Mouse (Mus musculus) kidney, adult 2 months (tissue): ENCODE measurements at regions not wholly inside any gene's neighbourhood (a gene's known extent, or its start where the extent isn't known, plus 50 kb on each side); places are given as distances from the start of the nearest gene placed in this dataset.

Experiments used
- DNase-seq: peaks from one replicate; pipeline ENCODE4 v3.0.0; 2021
- H3K27ac ChIP-seq: fragments of 200-500 bp; 2 replicates; pipeline ENCODE4 v1.5.1; 2012; ENCODE audit warnings: low read depth, low read length, control low read depth, inconsistent platforms; ENCODE audit not compliant: insufficient read depth
- H3K27me3 ChIP-seq: fragments of 200-500 bp; replicated peaks from 2 replicates; pipeline ENCODE4 v1.6.1; 2012; ENCODE audit warnings: mild to moderate bottlenecking, moderate library complexity, low read length, inconsistent platforms; ENCODE audit not compliant: control insufficient read depth, insufficient read depth
- H3K36me3 ChIP-seq: fragments of 200-500 bp; 2 replicates; pipeline ENCODE4 v1.6.1; 2012; ENCODE audit warnings: mild to moderate bottlenecking, moderate library complexity, low read length, inconsistent platforms; ENCODE audit not compliant: control insufficient read depth, insufficient read depth
- H3K4me1 ChIP-seq: fragments of 200-500 bp; 2 replicates; pipeline ENCODE4 v1.6.1; 2011; ENCODE audit warnings: low read length; ENCODE audit not compliant: control insufficient read depth, insufficient read depth
- H3K4me3 ChIP-seq: fragments of 200-500 bp; 2 replicates; pipeline ENCODE4 v1.5.1; 2011; ENCODE audit warnings: mild to moderate bottlenecking, low read depth, low read length, control low read depth; ENCODE audit not compliant: insufficient read depth
- CTCF ChIP-seq: fragments of 200-500 bp; conservative IDR thresholded peaks from 2 replicates; pipeline ENCODE4 v1.5.1; 2011; ENCODE audit warnings: low read depth, mild to moderate bottlenecking, control low read depth, low read length, moderate library complexity, mixed read lengths; ENCODE audit not compliant: insufficient read depth, insufficient read length
- POLR2A ChIP-seq: fragments of 200-500 bp; IDR thresholded peaks from one replicate; pipeline ENCODE4 v1.6.1; 2011; ENCODE audit warnings: low read depth, low read length, control low read depth
- WGBS: fragments of 180-500 bp; shearing (Covaris S2); methylation state at CpG from one replicate; pipeline ENCODE4 v1.1.7; 2018; 5-methylcytosine and 5-hydroxymethylcytosine counted together

DNA sequence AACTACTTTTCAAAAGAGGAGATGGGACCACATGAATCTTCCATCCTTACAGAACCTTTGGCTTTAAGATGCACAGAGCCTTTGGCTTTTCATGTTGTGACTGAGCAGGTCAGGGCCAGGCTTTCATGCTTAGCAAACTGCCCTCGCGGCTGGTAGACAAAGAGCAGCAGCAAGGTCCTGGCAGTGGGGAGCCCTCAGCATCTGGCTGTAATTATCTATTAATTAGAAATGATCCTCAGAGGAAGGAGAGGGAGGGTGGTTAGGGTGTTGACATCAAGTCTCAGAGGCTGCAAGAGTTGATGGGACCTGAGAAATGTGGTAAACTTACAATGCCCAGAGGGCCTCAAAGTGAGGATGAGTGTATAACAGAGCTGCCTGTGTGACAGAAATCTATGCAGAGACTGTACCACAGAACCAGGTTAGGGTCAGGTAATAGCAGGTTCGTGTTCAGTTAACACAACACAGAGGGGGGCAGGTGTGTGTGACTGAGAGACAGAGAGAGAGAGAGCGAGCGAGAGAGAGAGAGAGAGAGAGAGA lies 817.0 kb upstream of the Intu start:
- H3K27ac ChIP-seq: no peak overlapping the region
- no peaks in the 10 kb centered on the region for H3K4me1 ChIP-seq
- H3K4me3 ChIP-seq: no peak overlapping the region
- no peaks in the 10 kb centered on the region for H3K27me3 ChIP-seq
- no peak for DNase-seq
- 74% methylated on average over 5 of the region's 5 CpGs for WGBS
- no peak for TF ChIP-seq POLR2A
- TF ChIP-seq CTCF: no peak
- H3K36me3 ChIP-seq: no peaks in the 10 kb centered on the region

DNA sequence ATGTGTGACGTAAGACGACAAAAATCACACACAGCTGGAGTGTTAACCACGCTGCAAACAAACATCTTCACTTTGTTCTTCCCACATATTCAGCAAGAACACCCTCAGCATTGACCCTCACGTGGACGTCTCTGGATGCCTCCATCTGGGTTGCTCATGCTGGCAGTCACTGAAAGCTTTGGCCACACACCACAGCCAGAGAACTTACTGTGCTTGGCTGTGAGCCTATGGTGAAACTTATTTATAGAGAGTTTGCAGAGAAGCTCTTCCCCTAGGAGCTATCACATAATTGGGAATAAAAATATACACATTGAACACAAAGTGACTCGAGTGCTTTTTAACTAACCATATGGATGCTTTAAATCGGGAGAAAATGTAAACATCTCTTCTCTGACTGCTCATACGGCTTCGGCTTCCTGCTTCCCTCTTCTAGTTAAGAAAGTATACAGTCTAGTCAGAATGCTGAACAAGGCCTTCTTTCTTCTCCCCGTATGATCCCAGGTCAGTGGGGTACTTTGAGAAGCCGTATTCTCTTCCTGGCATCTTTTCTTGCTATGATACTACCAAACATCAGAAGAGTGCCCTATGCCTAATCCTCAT lies 812.0 kb upstream of the Intu start:
- H3K27me3 ChIP-seq: no peaks in the 10 kb centered on the region
- no peak overlapping the region for H3K4me3 ChIP-seq
- WGBS: 86% methylated on average over 11 of the region's 11 CpGs
- TF ChIP-seq CTCF (no peak), POLR2A (no peak)
- H3K27ac ChIP-seq: no peak overlapping the region
- H3K36me3 ChIP-seq: no peaks in the 10 kb centered on the region
- DNase-seq: no peak
- no peaks in the 10 kb centered on the region for H3K4me1 ChIP-seq

DNA sequence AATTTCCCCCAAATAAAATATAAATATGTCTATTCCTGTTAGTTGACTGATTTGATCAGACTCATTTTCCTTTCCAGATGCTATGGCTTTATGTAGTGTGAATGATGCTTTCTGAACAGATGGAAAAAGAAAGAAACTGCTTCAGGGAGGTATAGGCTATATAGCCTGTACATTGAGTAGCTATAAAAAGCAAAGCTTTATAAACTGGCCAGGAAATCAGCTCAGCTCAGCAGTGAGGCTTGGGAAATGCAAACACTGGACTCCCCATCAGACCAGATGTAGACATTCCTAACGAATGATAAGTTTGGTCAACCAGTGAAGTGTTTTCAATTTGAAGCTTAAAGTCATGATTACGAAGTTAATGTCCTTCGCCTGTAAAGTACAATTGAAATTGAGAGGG lies 805.3 kb upstream of the Intu start:
- TF ChIP-seq POLR2A: no peak
- TF ChIP-seq CTCF: no peak
- WGBS: 79% methylated on average over 3 of the region's 3 CpGs

DNA sequence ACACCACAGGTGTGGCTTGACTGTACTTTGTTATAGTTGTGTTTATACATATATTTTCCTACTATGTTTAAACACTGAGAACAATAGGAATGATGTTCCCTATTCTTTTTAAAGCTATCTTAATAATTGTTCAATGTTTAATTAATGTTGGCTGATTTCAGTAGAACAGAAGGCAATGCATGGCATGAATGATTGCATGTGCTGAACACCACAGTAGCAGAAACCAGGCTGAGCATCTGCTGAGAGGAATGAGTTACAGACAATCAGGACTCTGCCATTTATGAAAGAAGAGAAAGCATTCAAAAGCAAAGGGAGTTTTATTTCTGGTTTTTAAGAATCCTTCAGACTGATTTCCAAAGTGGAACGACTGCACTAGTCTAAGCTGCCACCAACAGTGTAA lies 794.4 kb upstream of the Intu start:
- 36% methylated on average over 1 of the region's 1 CpGs for WGBS

More for the DNA sequence above, 805.3 kb upstream of the Intu start:
- H3K27me3 ChIP-seq: no peaks in the 10 kb centered on the region
- no peaks in the 10 kb centered on the region for H3K36me3 ChIP-seq
- no peaks in the 10 kb centered on the region for H3K4me1 ChIP-seq
- DNase-seq: no peak
- H3K4me3 ChIP-seq: no peak overlapping the region
- H3K27ac ChIP-seq: no peak overlapping the region

DNA sequence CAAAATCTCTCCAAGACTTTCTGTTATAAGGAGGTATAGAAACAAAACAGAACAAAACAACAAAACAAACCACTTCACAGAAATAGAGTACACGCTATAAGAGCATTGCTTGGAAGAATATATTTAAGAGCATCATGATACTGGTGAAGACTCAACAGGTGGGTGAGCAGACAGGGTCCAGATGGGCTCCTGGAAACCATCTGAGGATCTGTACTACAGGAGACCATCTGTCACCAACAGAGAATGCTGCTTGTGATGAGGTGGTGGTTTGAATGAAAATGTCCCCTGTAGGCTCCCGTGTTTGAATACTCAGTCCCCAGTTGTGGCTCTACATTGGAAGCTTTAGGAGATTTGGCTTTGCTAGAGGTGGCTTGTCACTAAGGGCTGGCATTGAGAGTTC lies 785.1 kb upstream of the Intu start:
- no peak for DNase-seq
- no peak for TF ChIP-seq POLR2A
- no peak for TF ChIP-seq CTCF
- 90% methylated on average over 2 of the region's 2 CpGs for WGBS
- H3K27ac ChIP-seq: no peak overlapping the region
- no peaks in the 10 kb centered on the region for H3K27me3 ChIP-seq
- H3K4me1 ChIP-seq: no peaks in the 10 kb centered on the region
- H3K4me3 ChIP-seq: no peak overlapping the region
- no peaks in the 10 kb centered on the region for H3K36me3 ChIP-seq

More for the DNA sequence above, 794.4 kb upstream of the Intu start:
- DNase-seq: no peak
- Histone ChIP-seq H3K4me1 (no peaks in the 10 kb centered on the region), H3K36me3 (no peaks in the 10 kb centered on the region), H3K27ac (no peak overlapping the region), H3K27me3 (no peaks in the 10 kb centered on the region), H3K4me3 (no peak overlapping the region)
- TF ChIP-seq CTCF: no peak
- TF ChIP-seq POLR2A: no peak

DNA sequence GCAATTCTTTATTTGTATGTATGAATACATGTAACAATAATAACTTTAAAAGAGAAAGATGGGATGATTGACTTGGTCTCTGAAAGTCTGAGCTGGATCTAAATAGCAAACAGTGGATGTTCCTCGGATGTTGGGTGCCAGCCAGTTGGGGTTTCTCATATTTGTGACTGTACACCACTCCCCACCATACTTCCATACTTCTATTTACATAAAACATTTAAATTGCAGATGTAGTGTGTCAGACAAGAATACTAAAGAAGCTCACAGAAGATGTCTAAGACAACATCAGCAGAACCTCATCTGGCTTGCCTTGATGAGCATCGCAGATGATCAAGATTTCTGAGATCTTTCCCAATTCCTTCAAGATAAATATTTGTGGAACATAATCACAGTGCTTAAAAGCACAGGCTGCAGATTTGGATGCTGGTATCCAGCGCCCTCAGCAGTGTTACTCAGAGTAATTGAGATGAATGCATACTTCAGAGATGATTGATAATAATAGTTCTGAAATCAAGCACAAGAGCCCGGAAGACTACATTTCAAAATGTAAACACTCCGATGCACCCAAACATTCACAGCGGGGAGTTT lies 762.0 kb upstream of the Intu start:
- TF ChIP-seq CTCF (no peak), POLR2A (no peak)
- Histone ChIP-seq H3K27me3 (no peaks in the 10 kb centered on the region), H3K36me3 (no peaks in the 10 kb centered on the region), H3K4me3 (no peak overlapping the region), H3K27ac (no peak overlapping the region), H3K4me1 (no peaks in the 10 kb centered on the region)
- DNase-seq: no peak
- WGBS: 90% methylated on average over 6 of the region's 6 CpGs

- Histone ChIP-seq H3K27me3 (no peaks in the 10 kb centered on the region; the same call in 1 of the 2 replicates), H3K27ac (no peak overlapping the region), H3K4me3 (no peak overlapping the region), H3K36me3 (no peaks in the 10 kb centered on the region), H3K4me1 (no peaks in the 10 kb centered on the region)
- no peak for DNase-seq
- no peak for TF ChIP-seq CTCF
- TF ChIP-seq POLR2A: no peak
- 80% methylated on average over 7 of the region's 7 CpGs for WGBS
Measured at GRCm38 (mm10) chr3:39776278-39777039, 754.6 kb upstream of the Intu start.
